22 mouse cellular contexts compared by ENCODE assay signal in genomic region chr19:23051456-23051855, GRCm38 (mm10).
DNase-seq lines count a peak whose midpoint lies in the region; ATAC-seq and TF ChIP-seq lines count a peak whose summit lies in the region.
"Had no signal": no experiment of that assay in that cellular context is flagged by ENCODE, and none has a peak within 500 bp of the region (broad histone marks: within the 10 kb centered on the region; RNA-seq: fewer than 3 reads in every experiment).

No protein-coding gene starts in this region.

- WGBS in kidney, adult 2 months = 61% methylated on average over 4 of the region's 4 CpGs
- WGBS in kidney, embryonic 16.5 days = 82% methylated on average over 4 of the region's 4 CpGs

- ATAC-seq in kidney, embryonic 16.5 days (ENCODE audit: low FRiP score, low TSS enrichment) = no peak
- ATAC-seq in Patski = no peak
- ATAC-seq: activated CD4-positive, CD25-positive, alpha-beta regulatory T cell, adult 4 months; CD4-positive, CD25-positive, alpha-beta regulatory T cell, adult 4 months had no signal

- peak; percentile 76 for DNase-seq in kidney, adult 2 months
- DNase-seq in kidney, postnatal 10 days = no peak
- DNase-seq in kidney, adult 9 months = peak; percentile 62
- DNase-seq in kidney, adult 11 months = no peak
- DNase-seq in kidney, postnatal 14 days = peak; percentile 38
- peak; percentile 25 for DNase-seq in Patski (ENCODE audit: low read depth, low spot score)
- DNase-seq in frontal cortex, postnatal 36 days (ENCODE audit: low spot score in 2 of 2) = no peak
- DNase-seq: adrenal gland, adult 2 months; adrenal gland, adult 8-10 months; adrenal gland, postnatal 10 days; adrenal gland, postnatal 14 days; adrenal gland, postnatal 25 days; adrenal gland, postnatal 36 days; B cell, adult 2 months; cerebellum, adult 11 months; cerebellum, adult 11-12 months; cerebellum, adult 18-20 months had no signal

- H3K4me1 ChIP-seq in kidney, adult 2 months (ENCODE audit: control insufficient read depth, insufficient read depth, low read length) = peaks cover 17% of the 10 kb centered on the region
- H3K4me1 ChIP-seq in kidney, embryonic 16.5 days (ENCODE audit: insufficient read depth, low read length) = 0 out of 2 replicates have a peak, but pooled peaks cover 3% of the 10 kb centered on the region

- no peaks in the 10 kb centered on the region for H3K36me3 ChIP-seq in kidney, adult 2 months (ENCODE audit: control insufficient read depth, insufficient read depth, low read length)
- H3K36me3 ChIP-seq in kidney, embryonic 16.5 days (ENCODE audit: insufficient read depth, low read length) = no peaks in the 10 kb centered on the region
- H3K36me3 ChIP-seq: G1E had no signal

- H3K9me3 ChIP-seq in kidney, embryonic 16.5 days (ENCODE audit: low read length) = no peaks in the 10 kb centered on the region
- H3K9me3 ChIP-seq: G1E had no signal

- POLR2A ChIA-PET in Patski (lab: Charles Lee) = interaction anchor here (0.5 kb wide), 1 partner anchor 53 kb away, joined by 3 read pairs; no protein-coding TSS in a partner anchor

- TF ChIP-seq CTCF in kidney, adult 2 months (conservative IDR thresholded peaks at IDR 0.05; ENCODE audit: insufficient read depth, insufficient read length, low read depth, low read length) = no peak
- TF ChIP-seq CTCF in Patski (IDR thresholded peaks at IDR 0.05) = no peak

- in situ Hi-C loops in Patski (cut with MboI; ENCODE audit: low pct_unique_long_range_greater_than_20kb) = no loop called here

- H3K9ac ChIP-seq in kidney, embryonic 16.5 days (replicated peaks; ENCODE audit: low read length) = no peak overlapping the region

- no peak overlapping the region for H3K4me2 ChIP-seq in kidney, embryonic 16.5 days (replicated peaks; ENCODE audit: low read depth, low read length)

- no peak overlapping the region for H3K4me3 ChIP-seq in kidney, adult 2 months (ENCODE audit: insufficient read depth, low read depth, low read length)
- no peak overlapping the region for H3K4me3 ChIP-seq in kidney, embryonic 16.5 days (ENCODE audit: low read length)

- H3K27me3 ChIP-seq in kidney, adult 2 months (replicated peaks; ENCODE audit: control insufficient read depth, insufficient read depth, low read length) = no peaks in the 10 kb centered on the region
- no peaks in the 10 kb centered on the region for H3K27me3 ChIP-seq in kidney, embryonic 16.5 days (ENCODE audit: insufficient read depth, low read length)
- H3K27me3 ChIP-seq in Patski = no peaks in the 10 kb centered on the region
- H3K27me3 ChIP-seq: CH12.LX had no signal

- CTCF ChIA-PET in Patski (lab: Charles Lee) = interaction anchor here (0.8 to 1.0 kb wide), 2 partner anchors 10 to 24 kb away, joined by 3 read pairs; no protein-coding TSS in a partner anchor

- TF ChIP-seq POLR2A in kidney, adult 2 months (IDR thresholded peaks at IDR 0.05; ENCODE audit: low read depth, low read length) = no peak

- no peak overlapping the region; the same call in 1 of the 2 replicates for H3K27ac ChIP-seq in kidney, adult 2 months (ENCODE audit: insufficient read depth, low read depth, low read length)
- H3K27ac ChIP-seq in kidney, embryonic 16.5 days (ENCODE audit: low read length) = no peak overlapping the region

Comparison
In these comparisons a context has a peak if more than half of its experiments do, and no peak if none do; other contexts are left out.
1. DNase-seq: peak in kidney, adult 2 months (single experiment), kidney, adult 9 months (single experiment), kidney, postnatal 14 days (single experiment) and Patski (single experiment); none in kidney, postnatal 10 days (single experiment), kidney, adult 11 months (single experiment) and frontal cortex, postnatal 36 days (0 of 2).